Mouse (Mus musculus) lung, embryonic 16.5 days (tissue): Measurements from ENCODE around the gene Tmem178. TPM values are rescaled to one million over a fixed set of nuclear protein-coding genes. Genes with fewer than 3 reads are reported as not detected.

Experiments used
- ATAC-seq: fragments of 200-750 bp; cut with Nextera tagmentation; 2 replicates; pipeline ENCODE4 v1.8.0; 2017; ENCODE audit warnings: low read depth, mild to moderate bottlenecking, moderate library complexity
- H3K27ac ChIP-seq: fragments of 300-500 bp; sonication (generic); 2 replicates; pipeline ENCODE4 v1.5.1; 2014; ENCODE audit warnings: mild to moderate bottlenecking, control low read depth, low read length
- H3K27me3 ChIP-seq: fragments of 300-500 bp; sonication (generic); 2 replicates; pipeline ENCODE4 v1.6.1; 2014; ENCODE audit warnings: low read depth, low read length, mixed read lengths; ENCODE audit not compliant: control insufficient read depth, insufficient read depth
- H3K36me3 ChIP-seq: fragments of 300-500 bp; sonication (generic); 2 replicates; pipeline ENCODE4 v1.6.1; 2014; ENCODE audit warnings: low read length; ENCODE audit not compliant: control insufficient read depth, insufficient read depth
- H3K4me1 ChIP-seq: fragments of 300-500 bp; sonication (generic); replicated peaks from 2 replicates; pipeline ENCODE4 v1.6.1; 2014; ENCODE audit warnings: low read length, mixed read lengths; ENCODE audit not compliant: control insufficient read depth, insufficient read depth
- H3K4me2 ChIP-seq: fragments of 300-500 bp; sonication (generic); 2 replicates; pipeline ENCODE4 v1.6.1; 2014; ENCODE audit warnings: low read depth, low read length, control low read depth
- H3K4me3 ChIP-seq: fragments of 300-500 bp; sonication (generic); 2 replicates; pipeline ENCODE4 v1.5.1; 2014; ENCODE audit warnings: mild to moderate bottlenecking, low read length, control low read depth
- H3K9ac ChIP-seq: fragments of 300-500 bp; sonication (generic); 2 replicates; pipeline ENCODE4 v1.6.1; 2014; ENCODE audit warnings: low read length, control low read depth
- H3K9me3 ChIP-seq: fragments of 300-500 bp; sonication (generic); 2 replicates; pipeline ENCODE4 v1.6.1; 2016; ENCODE audit warnings: low read length; ENCODE audit not compliant: control insufficient read depth
- WGBS: fragments of 180-500 bp; shearing (Covaris S2); extraction: QIAGEN DNeasy Blood & Tissue Kit; methylation state at CpG from one replicate; pipeline ENCODE4 v1.1.7; 2014; 5-methylcytosine and 5-hydroxymethylcytosine counted together
- polyA plus RNA-seq: library from polyadenylated mRNA; unstranded; fragments of >200 nt; fragmentation: Nextera tagmentation; extraction: Ambion mirVana; gene quantifications from 2 replicates; pipeline ENCODE4 v1.2.1, GENCODE M21; 2015

Gene Tmem178
- polyA plus RNA-seq, 1 experiment from 2014 or later = 15.2 TPM

DNA sequence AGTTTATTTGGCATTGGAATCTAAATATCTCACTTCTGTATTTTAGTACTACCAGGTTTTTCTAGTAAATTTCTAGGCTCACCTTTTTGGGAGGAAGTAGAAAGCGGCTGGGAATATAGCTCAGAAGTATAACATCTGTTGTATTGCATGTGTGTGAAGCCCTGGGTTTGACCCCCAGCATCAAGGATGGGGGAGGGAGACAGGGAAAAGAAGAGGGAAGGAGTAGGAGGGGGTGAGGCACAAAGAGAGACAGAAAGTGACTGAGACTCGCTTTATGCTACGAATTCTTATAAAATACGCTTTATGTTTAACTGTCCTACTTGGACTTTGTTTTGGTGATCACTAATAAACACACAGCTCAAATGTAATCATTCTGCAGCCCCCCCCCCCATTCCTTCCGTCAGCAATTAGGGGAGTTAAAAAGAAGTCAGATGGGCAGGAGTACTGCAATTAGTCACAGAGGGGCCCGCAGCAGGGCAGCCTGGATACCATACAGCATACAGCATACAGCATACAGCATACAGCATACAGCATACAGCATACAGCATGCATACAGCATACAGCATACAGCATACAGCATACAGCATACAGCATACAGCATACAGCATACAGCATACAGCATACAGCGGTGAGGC lies 103.6 kb downstream of the Tmem178 start:
- Histone ChIP-seq H3K27me3 (no peaks in the 10 kb centered on the region), H3K4me1 (0 out of 2 replicates have a peak, but pooled peaks cover 4% of the 10 kb centered on the region), H3K36me3 (peaks cover 19% of the 10 kb centered on the region), H3K9ac (no peak overlapping the region), H3K4me3 (no peak overlapping the region), H3K9me3 (no peaks in the 10 kb centered on the region), H3K27ac (no peak overlapping the region), H3K4me2 (no peak overlapping the region)
- WGBS = 57% methylated on average over 7 of the region's 7 CpGs
- no peak for ATAC-seq

Other genes with a start within 250 kb of the Tmem178 start
- gene Map4k3, start 216.1 kb upstream of the Tmem178 start, polyA plus RNA-seq = 42.5 and 44.0 TPM in 2 replicates
- gene Thumpd2, start 120.5 kb downstream of the Tmem178 start, polyA plus RNA-seq = 15.0 and 16.1 TPM in 2 replicates